Mouse (Mus musculus): ENCODE results near the gene Ctbp2. TPM values are rescaled to one million over a fixed set of nuclear protein-coding genes. Genes with fewer than 3 reads are reported as not detected.

Ctbp2 gene
- polyA plus RNA-seq, 1 experiment, result not detected

- WGBS, result 30% methylated on average over 4 of the region's 4 CpGs
- Histone ChIP-seq H3K27ac (ENCODE audit: insufficient read depth, low read depth, low read length) (no peak overlapping the region), H3K4me1 (ENCODE audit: control insufficient read depth, insufficient read depth, low read length) (peaks cover 59% of the 10 kb centered on the region)
Observed at GRCm38 (mm10) chr7:133011611-133012010, 112.5 kb downstream of the Ctbp2 start.

GRCm38 (mm10) chr7:133011191-133011590 is 113.0 kb downstream of the Ctbp2 start:
- WGBS, result 50% methylated on average over 5 of the region's 5 CpGs
- Histone ChIP-seq H3K4me3 (ENCODE audit: insufficient read depth, low read depth, low read length) (no peak overlapping the region), H3K27ac (ENCODE audit: insufficient read depth, low read depth, low read length) (no peak overlapping the region), H3K4me1 (ENCODE audit: control insufficient read depth, insufficient read depth, low read length) (peaks cover 55% of the 10 kb centered on the region)
- TF ChIP-seq POLR2A (IDR thresholded peaks at IDR 0.05; ENCODE audit: insufficient read depth, low read depth, low read length) (no peak), CTCF (IDR thresholded peaks at IDR 0.05; ENCODE audit: insufficient read depth, low read depth, low read length) (no peak)

More at GRCm38 (mm10) chr7:133011611-133012010, 112.5 kb downstream of the Ctbp2 start:
- no peak overlapping the region for H3K4me3 ChIP-seq (ENCODE audit: insufficient read depth, low read depth, low read length)
- no peak for TF ChIP-seq POLR2A (IDR thresholded peaks at IDR 0.05; ENCODE audit: insufficient read depth, low read depth, low read length)
- TF ChIP-seq CTCF (IDR thresholded peaks at IDR 0.05; ENCODE audit: insufficient read depth, low read depth, low read length), result no peak

GRCm38 (mm10) chr7:133010477-133010876 is 113.7 kb downstream of the Ctbp2 start:
- Histone ChIP-seq H3K4me1 (ENCODE audit: control insufficient read depth, insufficient read depth, low read length) (peaks cover 53% of the 10 kb centered on the region), H3K27ac (ENCODE audit: insufficient read depth, low read depth, low read length) (no peak overlapping the region), H3K4me3 (ENCODE audit: insufficient read depth, low read depth, low read length) (no peak overlapping the region)
- 80% methylated on average over 3 of the region's 3 CpGs for WGBS
- TF ChIP-seq CTCF (IDR thresholded peaks at IDR 0.05; ENCODE audit: insufficient read depth, low read depth, low read length) (no peak), POLR2A (IDR thresholded peaks at IDR 0.05; ENCODE audit: insufficient read depth, low read depth, low read length) (no peak)

- no peak overlapping the region for H3K4me3 ChIP-seq (ENCODE audit: insufficient read depth, low read depth, low read length)
- TF ChIP-seq CTCF (IDR thresholded peaks at IDR 0.05; ENCODE audit: insufficient read depth, low read depth, low read length) (no peak), POLR2A (IDR thresholded peaks at IDR 0.05; ENCODE audit: insufficient read depth, low read depth, low read length) (no peak)
- H3K27ac ChIP-seq (ENCODE audit: insufficient read depth, low read depth, low read length), result no peak overlapping the region
- H3K4me1 ChIP-seq (ENCODE audit: control insufficient read depth, insufficient read depth, low read length), result peaks cover 45% of the 10 kb centered on the region
- 87% methylated on average over 8 of the region's 8 CpGs for WGBS
Observed at GRCm38 (mm10) chr7:133009676-133010075, 114.5 kb downstream of the Ctbp2 start.

GRCm38 (mm10) chr7:133008663-133009062 is 115.5 kb downstream of the Ctbp2 start:
- 60% methylated on average over 4 of the region's 4 CpGs for WGBS
- TF ChIP-seq CTCF (IDR thresholded peaks at IDR 0.05; ENCODE audit: insufficient read depth, low read depth, low read length), result no peak
- TF ChIP-seq POLR2A (IDR thresholded peaks at IDR 0.05; ENCODE audit: insufficient read depth, low read depth, low read length), result no peak
- Histone ChIP-seq H3K4me3 (ENCODE audit: insufficient read depth, low read depth, low read length) (no peak overlapping the region), H3K4me1 (ENCODE audit: control insufficient read depth, insufficient read depth, low read length) (peaks cover 35% of the 10 kb centered on the region), H3K27ac (ENCODE audit: insufficient read depth, low read depth, low read length) (no peak overlapping the region; the same call in 1 of the 2 replicates)

GRCm38 (mm10) chr7:133007343-133007742 is 116.8 kb downstream of the Ctbp2 start:
- Histone ChIP-seq H3K27ac (ENCODE audit: insufficient read depth, low read depth, low read length) (no peak overlapping the region), H3K4me1 (ENCODE audit: control insufficient read depth, insufficient read depth, low read length) (peaks cover 28% of the 10 kb centered on the region), H3K4me3 (ENCODE audit: insufficient read depth, low read depth, low read length) (no peak overlapping the region)
- 64% methylated on average over 11 of the region's 11 CpGs for WGBS
- no peak for TF ChIP-seq POLR2A (IDR thresholded peaks at IDR 0.05; ENCODE audit: insufficient read depth, low read depth, low read length)
- TF ChIP-seq CTCF (IDR thresholded peaks at IDR 0.05; ENCODE audit: insufficient read depth, low read depth, low read length), result no peak

- Histone ChIP-seq H3K4me3 (ENCODE audit: insufficient read depth, low read depth, low read length) (no peak overlapping the region), H3K27ac (ENCODE audit: insufficient read depth, low read depth, low read length) (no peak overlapping the region), H3K4me1 (ENCODE audit: control insufficient read depth, insufficient read depth, low read length) (peaks cover 20% of the 10 kb centered on the region)
- WGBS, result 75% methylated on average over 7 of the region's 7 CpGs
- TF ChIP-seq CTCF (IDR thresholded peaks at IDR 0.05; ENCODE audit: insufficient read depth, low read depth, low read length) (no peak), POLR2A (IDR thresholded peaks at IDR 0.05; ENCODE audit: insufficient read depth, low read depth, low read length) (no peak)
Observed at GRCm38 (mm10) chr7:133005772-133006171, 118.4 kb downstream of the Ctbp2 start.

- WGBS, result 6% methylated on average over 3 of the region's 3 CpGs
- TF ChIP-seq CTCF (IDR thresholded peaks at IDR 0.05; ENCODE audit: insufficient read depth, low read depth, low read length) (peak; percentile 72; the same call in 1 of the 2 replicates), POLR2A (IDR thresholded peaks at IDR 0.05; ENCODE audit: insufficient read depth, low read depth, low read length) (no peak)
- Histone ChIP-seq H3K4me1 (ENCODE audit: control insufficient read depth, insufficient read depth, low read length) (peaks cover 10% of the 10 kb centered on the region), H3K27ac (ENCODE audit: insufficient read depth, low read depth, low read length) (no peak overlapping the region), H3K4me3 (ENCODE audit: insufficient read depth, low read depth, low read length) (no peak overlapping the region)
Observed at GRCm38 (mm10) chr7:133003421-133003820, 120.7 kb downstream of the Ctbp2 start.

- Histone ChIP-seq H3K4me3 (ENCODE audit: insufficient read depth, low read depth, low read length) (no peak overlapping the region), H3K4me1 (ENCODE audit: control insufficient read depth, insufficient read depth, low read length) (peaks cover under 1% of the 10 kb centered on the region; the same call in 1 of the 2 replicates), H3K27ac (ENCODE audit: insufficient read depth, low read depth, low read length) (no peak overlapping the region)
- TF ChIP-seq POLR2A (IDR thresholded peaks at IDR 0.05; ENCODE audit: insufficient read depth, low read depth, low read length) (no peak), CTCF (IDR thresholded peaks at IDR 0.05; ENCODE audit: insufficient read depth, low read depth, low read length) (no peak)
- WGBS, result 86% methylated on average over 6 of the region's 6 CpGs
Observed at GRCm38 (mm10) chr7:133002271-133002670, 121.9 kb downstream of the Ctbp2 start.

- WGBS, result 82% methylated on average over 3 of the region's 3 CpGs
- H3K4me1 ChIP-seq (ENCODE audit: control insufficient read depth, insufficient read depth, low read length), result no peaks in the 10 kb centered on the region
- TF ChIP-seq CTCF (IDR thresholded peaks at IDR 0.05; ENCODE audit: insufficient read depth, low read depth, low read length) (no peak), POLR2A (IDR thresholded peaks at IDR 0.05; ENCODE audit: insufficient read depth, low read depth, low read length) (no peak)
- no peak overlapping the region for H3K4me3 ChIP-seq (ENCODE audit: insufficient read depth, low read depth, low read length)
- H3K27ac ChIP-seq (ENCODE audit: insufficient read depth, low read depth, low read length), result no peak overlapping the region
Observed at GRCm38 (mm10) chr7:133001388-133001787, 122.8 kb downstream of the Ctbp2 start.

Measured in olfactory bulb, adult 2 months (tissue).